Mouse (Mus musculus) thymus, postnatal 4 days (tissue): ENCODE data around the gene Twsg1.

Experiments used
- DNase-seq: peaks from one replicate; pipeline ENCODE4 v3.0.0; 2021

Twsg1 gene

GRCm38 (mm10) chr17:65931525-65931924, 19.5 kb downstream of the Twsg1 start:
- peak; percentile 37 for DNase-seq

GRCm38 (mm10) chr17:65930960-65931359, 20.1 kb downstream of the Twsg1 start:
- DNase-seq = no peak

- DNase-seq = no peak
Observed at GRCm38 (mm10) chr17:65930158-65930826, 20.7 kb downstream of the Twsg1 start.

GRCm38 (mm10) chr17:65929319-65929978, 21.6 kb downstream of the Twsg1 start:
- peak; percentile 47 for DNase-seq

GRCm38 (mm10) chr17:65927077-65927476, 23.9 kb downstream of the Twsg1 start:
- no peak for DNase-seq

GRCm38 (mm10) chr17:65924218-65924617, 26.8 kb downstream of the Twsg1 start:
- DNase-seq = no peak

GRCm38 (mm10) chr17:65921975-65922374, 29.1 kb downstream of the Twsg1 start:
- DNase-seq = no peak

GRCm38 (mm10) chr17:65919235-65919634, 31.8 kb downstream of the Twsg1 start:
- no peak for DNase-seq

GRCm38 (mm10) chr17:65916135-65916668, 34.8 kb downstream of the Twsg1 start:
- no peak for DNase-seq

- no peak for DNase-seq
Observed at GRCm38 (mm10) chr17:65914083-65914482, 36.9 kb downstream of the Twsg1 start.

- DNase-seq = no peak
Observed at GRCm38 (mm10) chr17:65912202-65912601, 38.8 kb downstream of the Twsg1 start.

GRCm38 (mm10) chr17:65911285-65912069, 39.5 kb downstream of the Twsg1 start:
- DNase-seq = no peak

GRCm38 (mm10) chr17:65908270-65908669, 42.8 kb downstream of the Twsg1 start:
- DNase-seq = no peak

GRCm38 (mm10) chr17:65906895-65907401, 44.1 kb downstream of the Twsg1 start:
- peak; percentile 57 for DNase-seq

GRCm38 (mm10) chr17:65906313-65906894, 44.6 kb downstream of the Twsg1 start:
- peak; percentile 31 for DNase-seq

GRCm38 (mm10) chr17:65905241-65905640, 45.8 kb downstream of the Twsg1 start:
- DNase-seq = no peak

- DNase-seq = no peak
Observed at GRCm38 (mm10) chr17:65903826-65904225, 47.2 kb downstream of the Twsg1 start.

GRCm38 (mm10) chr17:65903011-65903410, 48.0 kb downstream of the Twsg1 start:
- no peak for DNase-seq

GRCm38 (mm10) chr17:65902281-65902680, 48.7 kb downstream of the Twsg1 start:
- DNase-seq = no peak

GRCm38 (mm10) chr17:65896016-65896415, 55.0 kb downstream of the Twsg1 start:
- no peak for DNase-seq

GRCm38 (mm10) chr17:65889476-65889875, 61.5 kb downstream of the Twsg1 start:
- DNase-seq = no peak

- DNase-seq = no peak
Observed at GRCm38 (mm10) chr17:65886571-65886970, 64.5 kb downstream of the Twsg1 start.
